Mouse (Mus musculus) ovary, postnatal 10 days (tissue): ENCODE data around the gene Tmem140.

Experiments
- DNase-seq: peaks from one replicate; pipeline ENCODE4 v3.0.0; 2022; ENCODE audit warnings: low spot score

Tmem140 gene

DNA sequence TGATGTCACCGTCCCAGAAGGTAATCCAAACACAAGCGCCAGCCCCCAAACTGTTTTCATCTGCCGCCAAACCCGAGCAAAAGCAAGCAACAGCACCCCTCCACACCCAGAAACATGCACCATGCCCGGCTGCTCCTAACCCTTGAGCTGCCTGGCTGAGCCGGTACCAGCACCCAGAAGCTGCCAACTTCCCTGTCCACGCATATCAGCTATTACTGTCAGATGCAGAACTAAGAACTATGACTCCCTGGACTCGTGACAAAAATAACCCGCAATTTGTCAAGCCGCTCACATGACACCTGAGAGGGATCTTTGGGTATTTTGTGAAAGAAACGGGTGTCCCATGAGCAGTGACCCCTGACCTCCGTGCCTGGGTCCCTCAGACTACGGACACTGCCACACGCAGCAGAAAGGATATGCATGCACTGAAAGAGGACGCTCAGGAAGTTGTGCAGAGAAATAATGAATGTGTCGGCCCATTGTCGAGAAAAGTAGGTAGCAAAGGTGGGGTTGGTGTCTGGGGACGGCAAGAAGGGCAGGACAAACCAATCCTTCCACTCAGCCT, 44.8 kb downstream of the Tmem140 start:
- DNase-seq: no peak

DNA sequence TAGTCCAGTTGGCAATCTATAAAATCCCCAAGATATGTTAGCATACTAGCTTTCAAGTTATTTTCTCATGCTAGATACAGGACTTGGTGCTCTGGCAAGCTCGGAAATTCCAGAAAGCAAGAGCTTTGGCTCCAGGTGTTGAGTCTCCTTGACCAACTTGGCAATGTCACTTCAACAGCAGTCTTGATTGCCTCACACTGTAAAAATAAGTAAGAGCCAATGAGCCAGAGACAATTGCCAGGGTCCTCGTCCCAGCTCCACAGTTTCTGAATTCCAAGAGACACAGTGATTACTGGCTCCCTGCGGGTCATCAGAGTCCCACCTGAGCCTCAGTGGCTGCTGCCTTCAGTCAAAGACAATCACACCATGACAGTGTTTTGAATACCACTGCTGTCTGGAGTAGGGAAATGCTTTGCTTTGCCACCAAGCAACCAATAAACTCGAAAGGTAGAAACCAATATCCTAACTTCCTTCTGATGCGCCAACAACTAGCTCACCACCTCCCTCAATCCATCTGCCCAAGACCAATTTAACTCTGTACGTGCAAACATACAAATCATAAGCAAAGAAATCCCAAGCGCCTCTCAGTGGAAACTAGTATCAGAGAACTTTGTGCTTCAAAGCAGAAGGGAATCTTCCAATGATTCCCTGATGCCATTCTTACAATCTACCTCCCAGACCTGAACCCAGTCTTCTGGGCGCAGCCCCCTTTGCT, 46.8 kb downstream of the Tmem140 start:
- no peak for DNase-seq

- DNase-seq: peak; percentile 72
Measured at GRCm38 (mm10) chr6:34910371-34911219, 47.6 kb downstream of the Tmem140 start, which contains the start of gene Wdr91. Gene Wdr91 (minus strand): TSS chr6:34910876.

DNA sequence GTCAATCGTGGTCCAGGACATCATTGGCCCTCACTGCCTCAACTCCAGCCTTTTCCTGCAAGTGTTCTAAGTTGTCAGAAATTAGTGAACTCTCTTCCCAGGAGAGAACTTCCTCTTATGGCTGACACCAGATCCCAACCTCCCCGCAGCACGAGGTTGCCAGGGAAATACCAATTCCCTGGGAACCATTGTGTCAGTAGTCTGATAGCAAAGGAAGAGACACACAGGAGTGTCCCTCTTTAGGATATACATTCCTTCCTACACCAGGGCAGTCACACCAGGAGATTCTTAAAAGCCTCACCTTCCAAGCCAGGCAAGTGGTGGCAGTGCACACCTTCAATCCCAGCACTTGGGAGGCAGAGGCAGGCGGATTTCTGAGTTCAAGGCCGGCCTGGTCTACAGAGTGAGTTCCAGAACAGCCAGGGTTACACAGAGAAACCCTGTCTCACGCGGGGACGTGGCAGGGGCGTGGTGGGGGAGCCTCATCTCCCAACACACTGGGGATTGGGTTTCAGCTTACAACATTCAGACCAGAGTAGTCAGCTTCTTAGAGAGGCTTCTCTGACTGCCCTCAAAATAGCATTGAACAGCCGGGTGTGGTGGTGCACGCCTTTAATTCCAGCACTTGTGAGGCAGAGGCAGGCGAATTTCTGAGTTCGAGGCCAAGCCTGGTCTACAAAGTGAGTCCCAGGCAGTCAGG, 50.5 kb downstream of the Tmem140 start:
- DNase-seq: no peak

- DNase-seq: no peak
Measured at GRCm38 (mm10) chr6:34914462-34914861, 51.5 kb downstream of the Tmem140 start.

DNA sequence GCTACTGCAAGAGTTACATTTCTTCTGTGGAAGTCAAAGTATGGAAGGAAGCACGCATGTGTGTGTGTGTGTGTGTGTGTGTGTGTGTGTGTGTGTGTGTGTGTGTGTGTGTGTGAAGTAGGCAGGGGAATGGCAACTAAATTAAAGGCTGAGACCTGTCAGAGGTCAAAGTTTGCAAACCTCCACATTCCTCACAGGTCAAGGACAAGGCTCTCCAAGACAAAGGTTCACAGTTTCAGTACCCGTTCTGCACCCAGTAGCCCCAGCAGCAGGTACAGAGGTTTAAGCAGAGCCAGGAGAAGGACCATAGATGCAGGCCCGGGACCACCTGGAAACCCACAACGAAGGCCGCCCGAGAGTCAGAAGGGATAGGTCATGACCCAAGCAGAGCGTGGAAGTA, 56.2 kb downstream of the Tmem140 start:
- no peak for DNase-seq

DNA sequence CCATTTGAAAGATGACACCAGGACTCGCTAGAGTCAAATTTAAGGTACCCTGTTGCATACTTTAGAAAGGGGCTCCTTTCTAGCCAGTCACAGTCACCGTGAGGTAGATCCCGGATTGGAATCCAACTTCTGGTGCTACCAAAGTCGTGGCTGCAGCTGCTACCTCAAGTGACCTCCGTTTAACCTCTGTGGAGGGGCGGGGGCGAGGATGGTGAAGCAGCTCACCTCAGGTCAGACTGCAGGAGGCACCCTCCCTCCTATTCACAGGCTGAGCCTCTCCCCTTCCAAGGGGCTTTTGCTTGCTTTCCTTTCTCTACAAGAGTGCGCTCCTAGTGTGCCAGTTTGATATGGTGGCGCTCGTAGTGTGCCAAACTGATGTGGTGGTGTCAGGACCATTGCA, 57.0 kb downstream of the Tmem140 start, which contains the start of gene Stra8:
Gene Stra8 (plus strand): TSS at position 208 of the 400 bp plus-strand sequence.
- DNase-seq: no peak

DNA sequence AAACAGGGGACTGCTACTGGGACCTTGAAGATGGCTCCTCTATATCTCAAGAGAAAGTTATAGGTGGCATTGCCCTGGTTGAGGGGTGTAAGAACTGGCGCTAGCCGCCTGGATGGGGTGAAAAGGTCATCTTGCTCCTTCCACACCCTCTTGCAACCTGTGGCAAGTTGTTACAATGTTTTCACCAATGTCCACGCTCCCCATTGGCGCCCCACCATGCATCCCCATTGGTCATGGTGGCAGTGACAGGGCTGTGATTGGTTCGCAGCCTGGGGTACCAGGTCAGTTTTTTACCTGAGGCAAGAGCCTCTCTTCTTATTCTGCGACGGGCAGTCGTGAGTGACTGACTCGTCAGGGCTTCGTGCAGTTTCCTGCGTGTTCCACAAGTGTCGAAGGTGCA, 57.7 kb downstream of the Tmem140 start:
- DNase-seq: no peak

DNA sequence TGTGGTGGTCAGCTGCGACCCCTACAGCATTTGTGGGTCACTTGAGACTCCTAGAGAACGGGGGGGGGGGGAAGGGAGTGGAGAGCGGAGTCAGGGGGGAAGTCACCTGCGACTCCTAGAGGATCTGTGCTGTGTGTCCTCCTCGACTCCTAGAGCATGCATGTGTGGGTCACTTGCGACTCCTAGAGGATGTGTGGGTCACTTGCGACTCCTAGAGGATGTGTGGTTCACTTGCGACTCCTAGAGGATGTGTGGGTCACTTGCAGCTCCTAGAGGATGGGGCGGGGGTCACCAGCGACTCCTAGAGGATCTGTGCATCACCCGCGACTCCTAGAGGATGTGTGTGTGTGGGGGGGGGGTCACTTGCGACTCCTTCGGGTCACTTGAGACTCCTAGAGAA, 59.0 kb downstream of the Tmem140 start:
- no peak for DNase-seq
